Mouse (Mus musculus) retina, postnatal 7 days (tissue): ENCODE results near the gene Ankrd65.
"Not testable (repeated sequence)": the region's sequence is repeated elsewhere in the genome, so short reads cannot be mapped to it uniquely, and the experiment has no call there.

Source experiments
- DNase-seq: peaks from one replicate; pipeline ENCODE4 v3.0.0-alpha.2; 2012; ENCODE audit warnings: low read depth, low spot score

Ankrd65 gene

DNA sequence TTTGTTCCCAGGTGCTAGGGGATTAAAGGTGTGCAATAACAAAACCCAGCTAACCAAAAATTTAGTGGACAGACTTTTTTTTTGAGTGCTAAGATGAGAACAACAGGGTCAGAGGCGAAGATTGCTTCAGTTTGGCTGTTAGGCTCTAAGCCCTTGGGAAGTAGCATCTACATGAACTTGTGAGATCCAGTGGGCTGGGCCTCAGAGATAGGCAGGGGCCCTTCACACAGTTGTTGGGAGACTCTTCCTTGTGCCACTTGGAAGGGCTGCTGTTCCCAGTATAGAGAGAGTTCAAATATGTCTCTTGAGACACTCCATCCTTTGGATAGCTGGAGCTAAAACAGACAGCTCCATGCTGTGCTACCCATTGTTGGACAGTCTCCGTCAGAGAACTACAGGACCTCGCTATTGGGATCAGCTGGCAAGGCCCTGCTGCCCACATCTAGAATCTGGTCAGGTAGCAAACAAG, at the start of gene Ankrd65:
Gene Ankrd65, plus strand, starts transcription at position 419 of the 469 bp plus-strand sequence.
- DNase-seq: no peak

GRCm38 (mm10) chr4:155740681-155741080, 49.6 kb upstream of the Ankrd65 start:
- DNase-seq: not testable (repeated sequence)

DNA sequence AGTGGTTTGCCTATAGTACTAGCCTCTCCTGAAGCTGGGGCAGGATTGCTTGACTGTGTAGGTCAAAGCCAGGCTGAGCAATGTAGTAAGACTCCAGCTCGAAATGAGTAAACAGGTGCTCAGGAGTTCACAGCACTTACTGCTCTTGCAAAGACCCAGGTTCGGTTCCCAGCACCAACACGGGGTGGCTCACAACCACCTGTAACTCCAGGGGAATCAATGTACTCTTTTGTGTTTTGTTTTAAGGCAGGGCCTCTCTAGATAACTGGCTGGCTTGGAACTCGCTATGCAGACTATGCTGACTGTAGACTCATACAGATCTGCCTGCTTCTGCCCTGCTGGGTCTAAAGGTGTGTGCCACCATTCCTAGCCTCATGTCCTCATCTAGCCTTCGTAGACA, 47.6 kb upstream of the Ankrd65 start:
- DNase-seq: no peak

- no peak for DNase-seq
These were observed 45.8 kb upstream of the Ankrd65 start for GRCm38 (mm10) chr4:155744474-155744873.

- no peak for DNase-seq
These were observed 45.1 kb upstream of the Ankrd65 start for GRCm38 (mm10) chr4:155745136-155745535.

GRCm38 (mm10) chr4:155746036-155746548, 44.1 kb upstream of the Ankrd65 start:
- DNase-seq: no peak

GRCm38 (mm10) chr4:155746575-155747490, 43.4 kb upstream of the Ankrd65 start:
- DNase-seq: no peak

GRCm38 (mm10) chr4:155757011-155757410, 33.2 kb upstream of the Ankrd65 start:
- DNase-seq: no peak

- DNase-seq: no peak
These were observed 30.2 kb upstream of the Ankrd65 start for GRCm38 (mm10) chr4:155759862-155760612.

DNA sequence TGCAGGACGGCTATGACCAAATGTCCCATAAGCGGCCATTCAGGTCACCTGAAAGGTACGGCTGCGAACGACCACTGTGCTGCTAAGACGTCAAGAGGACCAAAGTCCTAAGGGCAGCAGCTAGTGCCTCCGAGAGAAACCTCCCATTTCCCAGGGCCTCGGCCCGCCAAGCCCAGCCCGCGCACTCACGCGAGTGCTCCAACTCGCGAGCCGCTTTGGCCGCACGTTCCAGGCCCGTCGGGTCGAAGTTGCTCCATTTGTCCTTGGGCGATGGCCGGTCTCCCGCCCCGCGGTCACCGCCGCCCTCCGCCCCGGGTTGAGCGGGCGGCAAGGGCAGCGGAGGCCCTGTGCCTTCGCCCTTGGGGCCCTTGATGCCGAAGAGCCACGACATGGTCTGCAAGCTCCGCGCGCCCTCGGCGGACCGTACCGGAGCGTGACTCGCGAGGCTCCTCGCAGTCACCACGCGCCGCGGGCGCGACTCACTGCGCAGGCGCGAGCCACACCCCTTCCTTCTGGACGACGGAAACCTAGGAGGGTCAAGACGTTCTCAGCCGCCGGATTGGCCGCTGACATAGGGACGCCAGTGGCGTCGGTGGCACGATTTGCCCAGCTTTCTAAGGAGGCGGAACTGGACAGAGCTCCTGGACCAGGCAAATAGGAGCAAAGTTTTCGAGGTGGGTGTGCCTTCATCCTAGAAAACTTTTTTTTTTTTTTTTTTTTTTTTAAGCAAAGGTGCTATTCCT, 29.5 kb upstream of the Ankrd65 start, which contains the start of gene Atad3a:
Gene Atad3a, minus strand, starts transcription at position 481 of the 743 bp plus-strand sequence.
- peak; percentile 91 for DNase-seq

- DNase-seq: no peak
These were observed 28.7 kb upstream of the Ankrd65 start for GRCm38 (mm10) chr4:155761356-155762099.

GRCm38 (mm10) chr4:155762357-155762756, 27.9 kb upstream of the Ankrd65 start:
- DNase-seq: no peak

GRCm38 (mm10) chr4:155769496-155769879, 20.8 kb upstream of the Ankrd65 start:
- no peak for DNase-seq

DNA sequence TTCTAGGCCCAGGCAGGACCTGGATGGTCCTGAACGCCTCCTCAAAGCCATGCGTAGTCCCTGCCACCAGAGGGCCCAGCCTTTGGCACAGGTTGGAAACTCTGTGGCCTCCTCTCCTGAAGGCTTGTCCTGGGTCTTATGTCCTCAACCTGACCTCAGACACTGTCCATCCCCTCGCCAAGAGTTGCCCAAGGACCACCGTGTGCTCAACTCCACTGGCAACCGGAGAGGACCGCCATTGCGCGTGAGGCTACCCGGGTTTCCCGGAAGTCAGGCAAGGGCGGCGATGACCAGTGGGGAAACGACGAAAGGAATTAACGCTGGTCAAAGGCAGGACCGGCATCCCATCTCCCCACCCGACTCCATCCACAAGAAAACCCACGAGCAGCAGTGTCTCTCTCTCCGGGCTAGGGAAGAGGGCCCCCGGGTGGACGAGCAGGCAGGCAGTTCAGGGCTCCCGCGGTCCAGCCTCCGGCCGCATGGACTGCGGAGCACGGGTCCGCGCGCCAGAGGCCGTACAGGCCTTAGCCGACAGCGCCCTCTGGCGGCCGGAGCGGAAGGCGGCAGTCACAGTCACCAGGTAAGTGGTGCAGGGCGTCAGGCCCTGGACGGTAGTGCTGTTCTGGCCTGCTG, 20.2 kb upstream of the Ankrd65 start:
- DNase-seq: peak; percentile 84

GRCm38 (mm10) chr4:155770626-155771025, 19.6 kb upstream of the Ankrd65 start:
- DNase-seq: no peak

DNA sequence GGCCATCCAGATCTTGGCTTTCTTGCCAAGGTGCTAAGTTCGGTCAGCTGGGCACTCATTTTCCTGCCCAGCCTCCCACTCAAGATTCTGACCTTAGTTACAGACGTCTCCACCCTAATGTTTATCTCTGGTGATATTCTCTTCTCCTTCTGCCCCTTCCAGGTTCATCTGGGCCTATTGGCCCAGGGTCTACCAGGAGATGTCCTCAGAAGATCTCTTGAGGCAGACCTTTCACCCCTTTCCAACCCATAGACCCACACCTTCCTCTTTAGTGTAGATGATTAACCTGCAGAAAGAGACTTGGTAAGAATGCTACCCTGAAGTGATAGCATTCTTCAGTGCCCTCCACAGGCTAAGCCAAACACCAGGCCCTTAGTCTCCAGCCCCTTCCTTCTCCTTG, 18.5 kb upstream of the Ankrd65 start:
- DNase-seq: no peak

DNA sequence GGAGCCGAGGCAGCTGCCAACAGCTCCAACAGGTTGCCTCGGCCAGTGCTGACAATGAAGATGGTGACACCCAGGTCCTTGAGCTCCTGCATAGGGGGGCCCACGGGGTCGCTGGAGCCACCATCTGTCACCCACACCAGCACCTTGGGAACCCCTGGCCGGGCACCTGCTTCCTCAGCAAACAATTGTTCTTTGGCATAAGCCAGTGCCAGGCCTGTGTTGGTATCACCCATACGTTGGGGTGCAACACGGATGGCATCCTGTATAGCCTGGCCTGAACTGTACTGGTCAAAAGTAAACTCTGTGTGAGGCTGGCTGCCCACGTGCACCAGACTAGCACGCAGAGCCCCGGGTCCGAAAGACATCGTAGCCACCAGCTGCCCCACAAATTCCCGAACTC, 17.5 kb upstream of the Ankrd65 start:
- DNase-seq: no peak

- no peak for DNase-seq
These were observed 16.7 kb upstream of the Ankrd65 start for GRCm38 (mm10) chr4:155773335-155774078.

DNA sequence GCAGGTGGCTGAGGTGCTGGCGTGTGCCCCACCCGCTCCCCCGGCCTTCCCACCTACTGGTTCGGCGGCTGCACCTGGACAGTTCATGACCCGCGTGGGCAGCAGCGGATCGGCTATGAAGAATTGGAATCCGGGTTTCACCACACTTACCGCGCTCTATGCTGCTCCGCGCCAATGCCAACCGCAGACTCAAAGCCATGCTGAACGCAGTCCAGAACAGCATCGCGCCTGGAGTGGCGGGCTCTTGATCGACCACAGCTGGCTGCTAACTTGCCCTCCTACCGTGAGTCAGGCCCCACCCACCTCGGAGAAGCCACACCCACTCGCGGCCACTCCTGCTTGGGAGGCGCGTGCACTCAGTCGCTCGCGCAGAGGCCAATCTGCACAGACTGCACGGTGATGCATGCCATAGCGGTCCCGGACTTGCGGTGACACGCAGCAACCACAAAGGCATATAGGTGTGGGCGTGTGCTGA, 15.9 kb upstream of the Ankrd65 start, which contains the start of gene Vwa1:
Gene Vwa1, minus strand, starts transcription at position 419 of the 475 bp plus-strand sequence.
- DNase-seq: peak; percentile 64
